Mouse (Mus musculus) gastrocnemius, postnatal 14 days (tissue): Measurements from ENCODE around the gene B3gnt2. TPM values are rescaled to one million over a fixed set of nuclear protein-coding genes. Genes with fewer than 3 reads are reported as not detected.

Experiments
- DNase-seq: peaks from one replicate; pipeline ENCODE4 v3.0.0; 2021; ENCODE audit warnings: mixed read lengths
- intact Hi-C: fragments of 180-260 bp; cut with DNase I; formaldehyde crosslinking; loops from one replicate; pipeline ENCODE4 v1.15.1; 2025; ENCODE audit warnings: low total_unique reads
- total RNA-seq, 2 experiments: library from RNA; stranded (reverse); gene quantifications; 2 replicates each; pipeline ENCODE4 v1.2.3; 2021

The B3gnt2 gene
- total RNA-seq, 2 experiments from 2014 or later = 4.4 to 5.7 TPM

GRCm38 (mm10) chr11:22826665-22827064 lies 34.1 kb downstream of the B3gnt2 start:
- no peak for DNase-seq
- intact Hi-C loops = no loop called here

GRCm38 (mm10) chr11:22826051-22826450 lies 34.7 kb downstream of the B3gnt2 start:
- DNase-seq = no peak
- intact Hi-C loops = no loop called here

- no peak for DNase-seq
- intact Hi-C loops = no loop called here
These were observed 35.2 kb downstream of the B3gnt2 start for GRCm38 (mm10) chr11:22825548-22825947.

- intact Hi-C loops = no loop called here
These were observed 36.6 kb downstream of the B3gnt2 start for GRCm38 (mm10) chr11:22824049-22824705.

GRCm38 (mm10) chr11:22821243-22821642 lies 39.5 kb downstream of the B3gnt2 start:
- intact Hi-C loops = no loop called here
- DNase-seq = no peak

More at GRCm38 (mm10) chr11:22824049-22824705, 36.6 kb downstream of the B3gnt2 start:
- DNase-seq = peak; percentile 39

GRCm38 (mm10) chr11:22818371-22818770 lies 42.4 kb downstream of the B3gnt2 start:
- intact Hi-C loops = no loop called here
- DNase-seq = no peak

GRCm38 (mm10) chr11:22815877-22816276 lies 44.9 kb downstream of the B3gnt2 start:
- intact Hi-C loops = no loop called here
- DNase-seq = no peak

GRCm38 (mm10) chr11:22815143-22815542 lies 45.6 kb downstream of the B3gnt2 start:
- intact Hi-C loops = no loop called here
- no peak for DNase-seq

- no peak for DNase-seq
- intact Hi-C loops = no loop called here
These were observed 46.6 kb downstream of the B3gnt2 start for GRCm38 (mm10) chr11:22813921-22814704.

GRCm38 (mm10) chr11:22813427-22813826 lies 47.3 kb downstream of the B3gnt2 start:
- intact Hi-C loops = no loop called here
- DNase-seq = no peak

GRCm38 (mm10) chr11:22811413-22811812 lies 49.3 kb downstream of the B3gnt2 start:
- intact Hi-C loops = no loop called here
- no peak for DNase-seq

GRCm38 (mm10) chr11:22809465-22810096 lies 51.2 kb downstream of the B3gnt2 start:
- intact Hi-C loops = no loop called here
- DNase-seq = no peak

- no peak for DNase-seq
- intact Hi-C loops = no loop called here
These were observed 52.7 kb downstream of the B3gnt2 start for GRCm38 (mm10) chr11:22808040-22808439.

GRCm38 (mm10) chr11:22805171-22805570 lies 55.6 kb downstream of the B3gnt2 start:
- DNase-seq = no peak
- intact Hi-C loops = no loop called here

- peak; percentile 14 for DNase-seq
These were observed 60.8 kb downstream of the B3gnt2 start for GRCm38 (mm10) chr11:22799987-22800424.

GRCm38 (mm10) chr11:22798916-22799315 lies 61.8 kb downstream of the B3gnt2 start:
- intact Hi-C loops = no loop called here
- no peak for DNase-seq

More at GRCm38 (mm10) chr11:22799987-22800424, 60.8 kb downstream of the B3gnt2 start:
- intact Hi-C loops = no loop called here

- DNase-seq = no peak
- intact Hi-C loops = no loop called here
These were observed 66.0 kb downstream of the B3gnt2 start for GRCm38 (mm10) chr11:22794734-22795133.

GRCm38 (mm10) chr11:22793881-22794203 lies 66.9 kb downstream of the B3gnt2 start:
- intact Hi-C loops = no loop called here
- DNase-seq = no peak

GRCm38 (mm10) chr11:22793176-22793880 lies 67.4 kb downstream of the B3gnt2 start:
- intact Hi-C loops = no loop called here
- DNase-seq = no peak

- no peak for DNase-seq
- intact Hi-C loops = no loop called here
These were observed 68.6 kb downstream of the B3gnt2 start for GRCm38 (mm10) chr11:22792149-22792548.
